Mouse (Mus musculus) hindbrain, postnatal 0 days (tissue): Measurements from ENCODE around the gene Syngr1. TPM values are rescaled to one million over a fixed set of nuclear protein-coding genes. Genes with fewer than 3 reads are reported as not detected.

ENCODE experiments used
- ATAC-seq: fragments of 200-750 bp; cut with Nextera tagmentation; 2 replicates; pipeline ENCODE4 v1.8.0; 2017; ENCODE audit warnings: mild to moderate bottlenecking, moderate TSS enrichment, moderate library complexity
- DNase-seq: peaks from one replicate; pipeline ENCODE4 v3.0.0-alpha.2; 2015; ENCODE audit warnings: low spot score
- H3K27ac ChIP-seq: fragments of 300-500 bp; sonication (generic); 2 replicates; pipeline ENCODE4 v1.5.1; 2014; ENCODE audit warnings: mild to moderate bottlenecking
- H3K27me3 ChIP-seq: fragments of 300-500 bp; sonication (generic); 2 replicates; pipeline ENCODE4 v1.6.1; 2014; ENCODE audit warnings: low read length, mixed read lengths; ENCODE audit not compliant: insufficient read depth
- H3K36me3 ChIP-seq: fragments of 300-500 bp; sonication (generic); 2 replicates; pipeline ENCODE4 v1.6.1; 2014; ENCODE audit warnings: low read length, mixed read lengths; ENCODE audit not compliant: insufficient read depth
- H3K4me1 ChIP-seq: fragments of 300-500 bp; sonication (generic); 2 replicates; pipeline ENCODE4 v1.6.1; 2014; ENCODE audit warnings: antibody characterized with exemption, low read length, mixed read lengths; ENCODE audit not compliant: insufficient read depth
- H3K4me2 ChIP-seq: fragments of 300-500 bp; sonication (generic); 2 replicates; pipeline ENCODE4 v1.6.1; 2014; ENCODE audit warnings: low read depth, mild to moderate bottlenecking, low read length, moderate library complexity, mixed read lengths
- H3K4me3 ChIP-seq: fragments of 300-500 bp; sonication (generic); 2 replicates; pipeline ENCODE4 v1.5.1; 2014; ENCODE audit warnings: low read length
- H3K9ac ChIP-seq: fragments of 300-500 bp; sonication (generic); replicated peaks from 2 replicates; pipeline ENCODE4 v1.6.1; 2014; ENCODE audit warnings: mild to moderate bottlenecking, low read length, moderate library complexity, mixed read lengths
- H3K9me3 ChIP-seq: fragments of 300-500 bp; sonication (generic); 2 replicates; pipeline ENCODE4 v1.6.1; 2016; ENCODE audit warnings: low read length, mixed read lengths
- CTCF ChIP-seq: IDR thresholded peaks from 2 replicates; pipeline ENCODE4 v1.5.1; 2016; ENCODE audit warnings: antibody characterized with exemption, control low read depth, low read depth
- WGBS: fragments of 180-500 bp; shearing (Covaris S2); extraction: QIAGEN DNeasy Blood & Tissue Kit; methylation state at CpG from one replicate; pipeline ENCODE4 v1.1.7; 2014; 5-methylcytosine and 5-hydroxymethylcytosine counted together
- polyA plus RNA-seq: library from polyadenylated mRNA; unstranded; fragments of >200 nt; fragmentation: Nextera tagmentation; extraction: Ambion mirVana; gene quantifications from 2 replicates; pipeline ENCODE4 v1.2.1, GENCODE M21; 2015
- total RNA-seq: library from RNA; depleted of rRNA; stranded (reverse); fragments of >200 nt; gene quantifications from 2 replicates; pipeline ENCODE4 v1.2.3, GENCODE M21; 2014

Syngr1 gene
- total and polyA plus RNA-seq, 2 experiments from 2014 or later, result 78.6 to 155 TPM

GRCm38 (mm10) chr15:80069171-80069570, 22.0 kb upstream of the Syngr1 start:
- no peak overlapping the region for H3K4me2 ChIP-seq
- no peak for DNase-seq
- 61% methylated on average over 4 of the region's 4 CpGs for WGBS
- H3K4me1 ChIP-seq, result no peaks in the 10 kb centered on the region
- ATAC-seq, result no peak
- TF ChIP-seq CTCF, result no peak
- H3K27me3 ChIP-seq, result no peaks in the 10 kb centered on the region
- no peak overlapping the region for H3K4me3 ChIP-seq
- no peaks in the 10 kb centered on the region for H3K9me3 ChIP-seq
- no peaks in the 10 kb centered on the region for H3K36me3 ChIP-seq
- H3K27ac ChIP-seq, result no peak overlapping the region
- H3K9ac ChIP-seq, result no peak overlapping the region

- H3K4me2 ChIP-seq, result no peak overlapping the region
- H3K9ac ChIP-seq, result no peak overlapping the region
- DNase-seq (no peak), ATAC-seq (no peak)
- no peaks in the 10 kb centered on the region for H3K9me3 ChIP-seq
- H3K27ac ChIP-seq, result no peak overlapping the region
- no peaks in the 10 kb centered on the region for H3K4me1 ChIP-seq
- no peak overlapping the region for H3K4me3 ChIP-seq
- H3K36me3 ChIP-seq, result no peaks in the 10 kb centered on the region
- TF ChIP-seq CTCF, result no peak
- no peaks in the 10 kb centered on the region for H3K27me3 ChIP-seq
- 57% methylated on average over 8 of the region's 8 CpGs for WGBS
These were observed 21.0 kb upstream of the Syngr1 start for GRCm38 (mm10) chr15:80070095-80070644.

DNA sequence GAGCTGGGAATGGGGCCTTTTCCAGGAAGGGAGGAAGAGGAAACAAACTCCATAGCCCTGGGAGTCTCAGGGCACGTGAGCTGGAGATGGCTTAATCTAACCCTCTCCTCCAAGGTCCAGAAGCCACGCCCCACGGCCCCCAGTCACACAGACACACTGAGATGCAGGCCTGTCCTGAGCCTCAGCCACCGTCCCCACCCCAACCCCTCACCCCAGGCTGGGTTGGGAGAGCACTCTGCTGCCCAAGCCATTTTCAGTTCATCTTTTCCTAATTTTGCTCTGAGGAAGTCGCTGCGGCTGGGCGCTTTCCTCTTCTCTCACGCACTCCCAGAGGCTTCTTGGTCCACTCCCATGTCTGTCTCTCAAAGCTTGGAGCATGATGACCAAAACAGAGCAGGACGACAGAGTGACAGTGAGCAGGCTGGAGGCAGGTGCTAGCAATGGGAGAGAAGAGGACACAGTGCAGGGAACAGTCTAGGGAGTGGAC, 19.1 kb upstream of the Syngr1 start:
- Histone ChIP-seq H3K27ac (no peak overlapping the region), H3K9ac (no peak overlapping the region), H3K4me3 (no peak overlapping the region), H3K4me1 (no peaks in the 10 kb centered on the region), H3K9me3 (no peaks in the 10 kb centered on the region), H3K27me3 (no peaks in the 10 kb centered on the region), H3K4me2 (no peak overlapping the region), H3K36me3 (peaks cover 3% of the 10 kb centered on the region)
- TF ChIP-seq CTCF, result no peak
- DNase-seq (no peak), ATAC-seq (no peak)
- 51% methylated on average over 9 of the region's 9 CpGs for WGBS

GRCm38 (mm10) chr15:80072579-80073255, 18.4 kb upstream of the Syngr1 start:
- WGBS, result 75% methylated on average over 7 of the region's 7 CpGs
- no peak overlapping the region for H3K4me2 ChIP-seq
- no peak overlapping the region for H3K9ac ChIP-seq
- no peaks in the 10 kb centered on the region for H3K27me3 ChIP-seq
- H3K4me3 ChIP-seq, result no peak overlapping the region
- DNase-seq, result no peak
- no peaks in the 10 kb centered on the region for H3K4me1 ChIP-seq
- ATAC-seq, result no peak
- H3K36me3 ChIP-seq, result peaks cover 7% of the 10 kb centered on the region
- TF ChIP-seq CTCF, result no peak
- H3K27ac ChIP-seq, result no peak overlapping the region
- no peaks in the 10 kb centered on the region for H3K9me3 ChIP-seq

DNA sequence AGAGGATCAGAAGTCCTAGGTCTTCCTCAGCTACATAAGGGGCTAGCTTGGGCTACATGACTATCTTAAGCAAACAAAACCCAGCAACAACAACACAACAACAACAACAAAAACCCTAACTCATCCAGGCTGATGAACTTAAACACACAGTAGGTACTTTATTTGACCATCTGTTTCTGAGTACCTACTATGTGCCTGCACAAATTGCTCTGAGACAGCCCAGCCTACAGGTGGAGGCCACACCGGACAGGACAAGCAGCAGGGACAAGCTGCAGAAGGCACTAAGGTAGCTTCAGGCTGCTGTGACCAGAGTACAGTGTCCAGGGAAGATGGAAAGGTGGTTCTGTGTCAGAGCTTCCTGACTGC, 17.9 kb upstream of the Syngr1 start:
- no peak overlapping the region for H3K4me3 ChIP-seq
- no peak overlapping the region for H3K27ac ChIP-seq
- no peak for ATAC-seq
- WGBS, result 85% methylated on average over 1 of the region's 1 CpGs
- H3K27me3 ChIP-seq, result no peaks in the 10 kb centered on the region
- TF ChIP-seq CTCF, result no peak
- no peak for DNase-seq
- H3K9ac ChIP-seq, result no peak overlapping the region
- no peaks in the 10 kb centered on the region for H3K4me1 ChIP-seq
- H3K36me3 ChIP-seq, result peaks cover 11% of the 10 kb centered on the region
- H3K9me3 ChIP-seq, result no peaks in the 10 kb centered on the region
- H3K4me2 ChIP-seq, result no peak overlapping the region

DNA sequence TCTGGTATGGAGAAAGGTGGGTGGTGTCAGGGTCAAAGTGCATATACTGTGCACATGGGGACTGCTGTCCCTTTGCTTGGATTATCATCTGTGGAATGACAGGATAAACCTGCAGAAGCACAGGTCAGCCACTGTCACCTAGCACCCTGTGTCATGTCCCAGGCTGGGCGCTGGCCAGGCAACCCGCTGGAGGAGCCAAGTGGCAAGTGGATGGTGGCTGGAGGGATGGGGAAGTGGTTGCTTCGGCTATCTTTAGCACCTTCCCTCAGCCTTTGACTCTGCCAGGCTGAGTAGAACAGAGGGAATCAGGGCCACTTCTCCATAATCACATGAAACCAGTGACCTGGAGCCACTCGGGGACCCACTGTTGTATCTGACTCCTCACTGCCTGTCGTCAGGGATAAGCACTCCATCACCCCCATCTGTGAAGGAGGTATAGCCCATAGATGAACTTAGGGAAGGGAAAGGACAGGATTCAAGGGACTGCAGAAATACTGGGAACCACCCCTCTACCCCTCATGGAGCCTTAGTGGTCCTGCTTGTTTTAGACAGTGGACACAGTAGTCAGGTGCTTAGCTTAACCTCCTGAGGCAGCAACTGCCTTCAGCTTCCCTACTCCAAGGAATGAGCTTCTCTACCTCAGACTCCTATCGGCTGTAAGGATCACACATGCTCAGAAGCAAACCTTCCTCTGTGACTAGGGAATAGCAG, 16.3 kb upstream of the Syngr1 start:
- no peak for TF ChIP-seq CTCF
- Histone ChIP-seq H3K4me3 (no peak overlapping the region), H3K36me3 (peaks cover 26% of the 10 kb centered on the region), H3K4me1 (no peaks in the 10 kb centered on the region), H3K9ac (no peak overlapping the region), H3K9me3 (no peaks in the 10 kb centered on the region), H3K4me2 (no peak overlapping the region), H3K27me3 (no peaks in the 10 kb centered on the region), H3K27ac (no peak overlapping the region)
- WGBS, result 70% methylated on average over 6 of the region's 6 CpGs
- no peak for DNase-seq
- ATAC-seq, result no peak

GRCm38 (mm10) chr15:80075374-80075694, 15.8 kb upstream of the Syngr1 start:
- H3K27ac ChIP-seq, result no peak overlapping the region; the same call in 1 of the 2 replicates
- peaks cover 31% of the 10 kb centered on the region for H3K36me3 ChIP-seq
- ATAC-seq, result no peak; the same call in 1 of the 2 replicates
- 52% methylated on average over 3 of the region's 3 CpGs for WGBS
- 0 out of 2 replicates have a peak overlapping the region, but pooled peaks have one; percentile 17 for H3K9ac ChIP-seq
- no peak overlapping the region for H3K4me2 ChIP-seq
- TF ChIP-seq CTCF, result no peak
- no peaks in the 10 kb centered on the region for H3K27me3 ChIP-seq
- H3K9me3 ChIP-seq, result no peaks in the 10 kb centered on the region
- no peak for DNase-seq
- no peaks in the 10 kb centered on the region for H3K4me1 ChIP-seq
- no peak overlapping the region for H3K4me3 ChIP-seq
